Mouse (Mus musculus): ENCODE measurements around the gene E330009J07Rik. TPM values are rescaled to one million over a fixed set of nuclear protein-coding genes. Genes with fewer than 3 reads are reported as not detected.

The E330009J07Rik gene
- polyA plus RNA-seq, 1 experiment from 2014 or later = 15.6 TPM

DNA sequence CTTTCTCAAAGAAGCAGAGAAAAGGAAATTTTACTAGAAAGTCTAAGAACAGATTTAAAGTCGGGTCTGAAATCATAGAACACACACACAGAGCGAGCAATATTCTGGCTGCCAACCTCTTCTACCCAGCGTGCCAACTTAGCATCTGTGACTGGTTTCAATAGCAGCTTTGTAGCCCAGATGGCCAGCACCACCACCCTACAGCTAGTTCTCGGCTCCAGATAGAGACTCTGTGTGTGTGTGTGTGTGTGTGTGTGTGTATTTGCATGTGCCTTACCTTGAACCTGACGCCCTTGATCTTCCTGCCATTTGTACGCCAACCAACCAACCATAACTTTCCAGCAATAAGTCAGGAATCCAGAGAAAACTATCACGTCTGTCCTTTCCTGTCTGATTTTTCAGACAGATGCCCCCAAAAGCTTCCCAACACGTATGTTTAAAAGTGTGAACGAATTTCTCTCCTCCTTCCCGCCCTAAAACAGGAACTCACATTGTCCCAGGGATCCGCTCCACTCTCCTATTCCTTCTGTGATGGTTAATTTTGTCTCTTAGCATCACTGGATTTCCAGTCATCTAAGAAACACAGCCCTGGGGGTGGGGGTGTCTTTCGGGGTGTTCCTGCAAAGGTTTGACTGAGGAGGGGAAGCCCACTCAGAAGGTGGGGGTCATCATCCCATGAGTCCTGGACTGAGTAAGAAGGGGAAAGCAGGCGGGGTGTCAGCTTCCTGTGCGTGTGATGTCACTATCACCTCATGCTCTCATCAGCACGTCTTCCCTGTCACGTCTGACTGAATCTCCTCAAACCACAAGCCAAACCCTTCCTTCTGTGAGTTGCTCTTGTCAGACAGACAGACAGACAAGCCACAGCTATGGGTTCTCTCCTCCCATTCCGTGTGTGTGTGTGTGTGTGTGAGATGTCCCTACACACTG, 3.3 kb downstream of the E330009J07Rik start:
- Histone ChIP-seq H3K4me3 (ENCODE audit: low read depth, low read length) (no peak overlapping the region), H3K27ac (ENCODE audit: low read depth, low read length) (no peak overlapping the region), H3K4me2 (ENCODE audit: low read depth) (no peak overlapping the region), H3K4me1 (ENCODE audit: control insufficient read depth, insufficient read depth, low read length) (no peaks in the 10 kb centered on the region; the same call in 1 of the 2 replicates), H3K27me3 (ENCODE audit: control insufficient read depth, insufficient read depth, low read length) (no peaks in the 10 kb centered on the region), H3K9ac (ENCODE audit: low read length) (no peak overlapping the region), H3K9me3 (ENCODE audit: control insufficient read depth, low read length) (no peaks in the 10 kb centered on the region), H3K36me3 (ENCODE audit: control insufficient read depth, insufficient read depth, low read length) (no peaks in the 10 kb centered on the region)
- 90% methylated on average over 17 of the region's 17 CpGs for WGBS
- DNase-seq (ENCODE audit: low spot score) (no peak), ATAC-seq (ENCODE audit: insufficient read depth, low FRiP score, low TSS enrichment) (no peak)

- H3K9ac ChIP-seq (ENCODE audit: low read length) = no peak overlapping the region
- no peaks in the 10 kb centered on the region; the same call in 1 of the 2 replicates for H3K4me1 ChIP-seq (ENCODE audit: control insufficient read depth, insufficient read depth, low read length)
- H3K27me3 ChIP-seq (ENCODE audit: control insufficient read depth, insufficient read depth, low read length) = no peaks in the 10 kb centered on the region
- no peaks in the 10 kb centered on the region for H3K36me3 ChIP-seq (ENCODE audit: control insufficient read depth, insufficient read depth, low read length)
- DNase-seq (ENCODE audit: low spot score) = no peak
- H3K9me3 ChIP-seq (ENCODE audit: control insufficient read depth, low read length) = no peaks in the 10 kb centered on the region
- no peak overlapping the region for H3K4me2 ChIP-seq (ENCODE audit: low read depth)
- no peak for ATAC-seq (ENCODE audit: insufficient read depth, low FRiP score, low TSS enrichment)
- H3K4me3 ChIP-seq (ENCODE audit: low read depth, low read length) = no peak overlapping the region
- H3K27ac ChIP-seq (ENCODE audit: low read depth, low read length) = no peak overlapping the region
Measured at GRCm38 (mm10) chr6:40431812-40432211, 4.1 kb downstream of the E330009J07Rik start.

GRCm38 (mm10) chr6:40431356-40431755, 4.6 kb downstream of the E330009J07Rik start:
- DNase-seq (ENCODE audit: low spot score) = no peak
- Histone ChIP-seq H3K27ac (ENCODE audit: low read depth, low read length) (no peak overlapping the region), H3K27me3 (ENCODE audit: control insufficient read depth, insufficient read depth, low read length) (no peaks in the 10 kb centered on the region), H3K4me1 (ENCODE audit: control insufficient read depth, insufficient read depth, low read length) (no peaks in the 10 kb centered on the region; the same call in 1 of the 2 replicates), H3K9ac (ENCODE audit: low read length) (no peak overlapping the region), H3K4me2 (ENCODE audit: low read depth) (no peak overlapping the region), H3K4me3 (ENCODE audit: low read depth, low read length) (no peak overlapping the region), H3K9me3 (ENCODE audit: control insufficient read depth, low read length) (no peaks in the 10 kb centered on the region), H3K36me3 (ENCODE audit: control insufficient read depth, insufficient read depth, low read length) (no peaks in the 10 kb centered on the region)
- no peak for ATAC-seq (ENCODE audit: insufficient read depth, low FRiP score, low TSS enrichment)
- 65% methylated on average over 4 of the region's 4 CpGs for WGBS

DNA sequence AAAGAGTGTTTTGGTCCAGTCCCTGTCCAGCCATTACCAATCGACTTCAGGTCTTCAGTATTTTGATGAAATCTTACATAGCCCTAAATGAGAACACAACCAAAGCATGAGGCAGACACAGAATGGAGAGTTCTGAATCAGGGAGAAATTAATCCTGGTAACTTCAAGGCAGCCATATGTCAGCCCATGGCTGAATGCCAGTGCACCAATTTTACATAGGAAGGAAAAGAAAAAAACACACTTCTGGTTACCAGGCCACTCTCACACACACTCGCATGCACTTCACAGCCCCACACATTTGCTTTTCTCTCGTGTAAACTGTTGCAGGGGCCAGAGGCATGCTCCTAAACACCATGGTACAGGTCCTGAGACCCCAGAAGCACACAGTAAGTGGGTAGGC, 5.1 kb downstream of the E330009J07Rik start:
- WGBS = 81% methylated on average over 3 of the region's 3 CpGs
- Histone ChIP-seq H3K4me3 (ENCODE audit: low read depth, low read length) (no peak overlapping the region), H3K27ac (ENCODE audit: low read depth, low read length) (no peak overlapping the region), H3K36me3 (ENCODE audit: control insufficient read depth, insufficient read depth, low read length) (no peaks in the 10 kb centered on the region), H3K9ac (ENCODE audit: low read length) (no peak overlapping the region), H3K27me3 (ENCODE audit: control insufficient read depth, insufficient read depth, low read length) (no peaks in the 10 kb centered on the region), H3K4me2 (ENCODE audit: low read depth) (no peak overlapping the region), H3K4me1 (ENCODE audit: control insufficient read depth, insufficient read depth, low read length) (no peaks in the 10 kb centered on the region; the same call in 1 of the 2 replicates), H3K9me3 (ENCODE audit: control insufficient read depth, low read length) (no peaks in the 10 kb centered on the region)
- ATAC-seq (ENCODE audit: insufficient read depth, low FRiP score, low TSS enrichment) (no peak), DNase-seq (ENCODE audit: low spot score) (no peak)

DNA sequence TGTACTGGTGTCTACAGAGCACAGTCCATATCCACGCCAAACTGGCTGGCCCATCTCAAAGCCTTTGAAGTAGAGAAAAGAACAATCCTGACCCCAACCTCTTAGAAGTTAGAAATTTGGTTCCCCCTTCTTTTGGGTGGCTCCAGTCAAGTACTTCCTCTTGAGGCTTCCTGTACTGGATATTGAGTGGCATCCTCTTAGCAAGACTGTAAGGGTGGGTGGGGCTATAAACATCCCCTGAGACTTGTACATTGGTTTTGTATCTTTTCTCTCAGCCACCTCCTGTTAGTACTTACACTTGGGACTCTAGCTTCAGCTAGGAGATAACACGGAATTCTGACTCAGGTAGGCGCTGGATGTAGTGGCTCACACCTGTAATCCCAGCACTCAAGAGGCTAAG, 5.7 kb downstream of the E330009J07Rik start:
- H3K9ac ChIP-seq (ENCODE audit: low read length) = no peak overlapping the region
- no peak overlapping the region for H3K4me2 ChIP-seq (ENCODE audit: low read depth)
- no peaks in the 10 kb centered on the region; the same call in 1 of the 2 replicates for H3K4me1 ChIP-seq (ENCODE audit: control insufficient read depth, insufficient read depth, low read length)
- H3K27me3 ChIP-seq (ENCODE audit: control insufficient read depth, insufficient read depth, low read length) = no peaks in the 10 kb centered on the region
- no peak for ATAC-seq (ENCODE audit: insufficient read depth, low FRiP score, low TSS enrichment)
- WGBS = 86% methylated on average over 3 of the region's 3 CpGs
- no peak overlapping the region for H3K27ac ChIP-seq (ENCODE audit: low read depth, low read length)
- no peaks in the 10 kb centered on the region for H3K36me3 ChIP-seq (ENCODE audit: control insufficient read depth, insufficient read depth, low read length)
- no peaks in the 10 kb centered on the region for H3K9me3 ChIP-seq (ENCODE audit: control insufficient read depth, low read length)
- no peak for DNase-seq (ENCODE audit: low spot score)
- no peak overlapping the region for H3K4me3 ChIP-seq (ENCODE audit: low read depth, low read length)

DNA sequence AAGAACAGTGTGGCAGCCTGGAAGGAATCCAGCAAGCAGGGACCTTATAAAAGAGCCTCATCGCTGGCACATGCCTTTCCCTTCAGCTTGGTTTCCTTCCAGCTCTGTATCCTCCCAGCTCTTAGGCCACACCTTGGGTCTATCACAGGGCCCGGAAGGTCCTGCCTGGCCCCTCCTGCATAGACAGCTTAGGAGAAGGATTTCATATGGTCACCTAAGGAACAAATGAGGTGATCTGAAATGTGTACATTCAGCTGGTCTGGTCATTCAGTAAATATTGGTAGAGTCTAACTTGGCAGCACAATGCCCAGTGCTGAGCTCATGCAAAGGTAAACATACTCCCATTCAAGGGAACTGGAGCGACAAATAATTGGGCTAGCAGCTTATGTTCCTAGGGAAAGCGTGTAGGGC, 6.4 kb downstream of the E330009J07Rik start:
- H3K27me3 ChIP-seq (ENCODE audit: control insufficient read depth, insufficient read depth, low read length) = no peaks in the 10 kb centered on the region
- no peaks in the 10 kb centered on the region for H3K9me3 ChIP-seq (ENCODE audit: control insufficient read depth, low read length)
- H3K4me2 ChIP-seq (ENCODE audit: low read depth) = no peak overlapping the region
- DNase-seq (ENCODE audit: low spot score) = no peak
- H3K27ac ChIP-seq (ENCODE audit: low read depth, low read length) = no peak overlapping the region
- no peak for ATAC-seq (ENCODE audit: insufficient read depth, low FRiP score, low TSS enrichment)
- H3K4me3 ChIP-seq (ENCODE audit: low read depth, low read length) = no peak overlapping the region
- no peaks in the 10 kb centered on the region for H3K36me3 ChIP-seq (ENCODE audit: control insufficient read depth, insufficient read depth, low read length)
- H3K4me1 ChIP-seq (ENCODE audit: control insufficient read depth, insufficient read depth, low read length) = no peaks in the 10 kb centered on the region; the same call in 1 of the 2 replicates
- 88% methylated on average over 4 of the region's 4 CpGs for WGBS
- H3K9ac ChIP-seq (ENCODE audit: low read length) = no peak overlapping the region

- H3K27ac ChIP-seq (ENCODE audit: low read depth, low read length) = no peak overlapping the region
- no peak overlapping the region for H3K4me2 ChIP-seq (ENCODE audit: low read depth)
- H3K4me1 ChIP-seq (ENCODE audit: control insufficient read depth, insufficient read depth, low read length) = no peaks in the 10 kb centered on the region
- no peaks in the 10 kb centered on the region for H3K27me3 ChIP-seq (ENCODE audit: control insufficient read depth, insufficient read depth, low read length)
- no peak for ATAC-seq (ENCODE audit: insufficient read depth, low FRiP score, low TSS enrichment)
- H3K4me3 ChIP-seq (ENCODE audit: low read depth, low read length) = no peak overlapping the region
- no peak for DNase-seq (ENCODE audit: low spot score)
- 76% methylated on average over 3 of the region's 3 CpGs for WGBS
- no peaks in the 10 kb centered on the region for H3K9me3 ChIP-seq (ENCODE audit: control insufficient read depth, low read length)
- no peaks in the 10 kb centered on the region for H3K36me3 ChIP-seq (ENCODE audit: control insufficient read depth, insufficient read depth, low read length)
- H3K9ac ChIP-seq (ENCODE audit: low read length) = no peak overlapping the region
Measured at GRCm38 (mm10) chr6:40428696-40429095, 7.2 kb downstream of the E330009J07Rik start.

DNA sequence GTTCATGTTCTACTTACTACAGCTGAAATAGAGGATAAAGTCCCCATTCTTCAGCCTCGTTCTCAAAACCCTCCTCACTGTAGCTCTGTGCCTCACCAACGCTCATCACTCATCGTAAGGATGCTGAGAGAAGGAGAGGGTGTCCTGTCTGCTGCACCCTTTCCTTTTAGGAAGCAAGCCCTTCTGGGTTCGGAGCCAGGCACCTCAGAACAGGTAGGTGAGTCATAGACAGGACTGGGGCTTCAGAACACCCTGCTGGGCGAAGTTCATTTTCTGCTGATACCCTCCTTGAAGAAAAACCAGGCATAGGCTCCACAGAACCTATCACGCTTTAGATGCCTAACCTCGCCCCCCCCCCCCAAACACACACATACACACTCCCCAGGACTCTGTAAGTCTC, 8.5 kb downstream of the E330009J07Rik start:
- Histone ChIP-seq H3K4me3 (ENCODE audit: low read depth, low read length) (no peak overlapping the region), H3K36me3 (ENCODE audit: control insufficient read depth, insufficient read depth, low read length) (no peaks in the 10 kb centered on the region), H3K27ac (ENCODE audit: low read depth, low read length) (no peak overlapping the region), H3K4me2 (ENCODE audit: low read depth) (no peak overlapping the region), H3K9me3 (ENCODE audit: control insufficient read depth, low read length) (no peaks in the 10 kb centered on the region), H3K9ac (ENCODE audit: low read length) (no peak overlapping the region), H3K4me1 (ENCODE audit: control insufficient read depth, insufficient read depth, low read length) (no peaks in the 10 kb centered on the region), H3K27me3 (ENCODE audit: control insufficient read depth, insufficient read depth, low read length) (no peaks in the 10 kb centered on the region)
- DNase-seq (ENCODE audit: low spot score) (no peak), ATAC-seq (ENCODE audit: insufficient read depth, low FRiP score, low TSS enrichment) (no peak)
- 80% methylated on average over 7 of the region's 7 CpGs for WGBS

- DNase-seq (ENCODE audit: low spot score) (peak; percentile 31), ATAC-seq (ENCODE audit: insufficient read depth, low FRiP score, low TSS enrichment) (no peak)
- Histone ChIP-seq H3K4me1 (ENCODE audit: control insufficient read depth, insufficient read depth, low read length) (no peaks in the 10 kb centered on the region), H3K27me3 (ENCODE audit: control insufficient read depth, insufficient read depth, low read length) (no peaks in the 10 kb centered on the region), H3K9me3 (ENCODE audit: control insufficient read depth, low read length) (no peaks in the 10 kb centered on the region), H3K4me3 (ENCODE audit: low read depth, low read length) (no peak overlapping the region), H3K9ac (ENCODE audit: low read length) (no peak overlapping the region), H3K27ac (ENCODE audit: low read depth, low read length) (no peak overlapping the region), H3K4me2 (ENCODE audit: low read depth) (no peak overlapping the region), H3K36me3 (ENCODE audit: control insufficient read depth, insufficient read depth, low read length) (no peaks in the 10 kb centered on the region)
- 40% methylated on average over 1 of the region's 1 CpGs for WGBS
Measured at GRCm38 (mm10) chr6:40423774-40424173, 12.2 kb downstream of the E330009J07Rik start.

Data from neural tube, embryonic 11.5 days (tissue).